Mouse (Mus musculus) fibroblast of lung, adult 2 months (primary cell): ENCODE measurements around the gene Map3k1.
A peak's percentile ranks its signal among the peaks of the same experiment; 100 is the strongest.

Experiments used
- DNase-seq: peaks from one replicate; pipeline ENCODE4 v3.0.0-alpha.2; 2011; ENCODE audit warnings: low read depth

Gene Map3k1

GRCm38 (mm10) chr13:111808637-111809465, at the start of gene Map3k1:
Gene Map3k1, minus strand, starts transcription at chr13:111808993.
- no peak for DNase-seq

- peak; percentile 28 for DNase-seq
These were observed 48.1 kb upstream of the Map3k1 start for GRCm38 (mm10) chr13:111856786-111857455.

- DNase-seq = no peak
These were observed 47.4 kb upstream of the Map3k1 start for GRCm38 (mm10) chr13:111856232-111856631.

- DNase-seq = no peak
These were observed 43.8 kb upstream of the Map3k1 start for GRCm38 (mm10) chr13:111852451-111853224.

GRCm38 (mm10) chr13:111850046-111850837, 41.4 kb upstream of the Map3k1 start:
- no peak for DNase-seq

GRCm38 (mm10) chr13:111845471-111845870, 36.7 kb upstream of the Map3k1 start:
- DNase-seq = no peak

- no peak for DNase-seq
These were observed 35.5 kb upstream of the Map3k1 start for GRCm38 (mm10) chr13:111844313-111844712.

GRCm38 (mm10) chr13:111835787-111836186, 27.0 kb upstream of the Map3k1 start:
- no peak for DNase-seq

- no peak for DNase-seq
These were observed 25.8 kb upstream of the Map3k1 start for GRCm38 (mm10) chr13:111834613-111835012.

GRCm38 (mm10) chr13:111829473-111829872, 20.7 kb upstream of the Map3k1 start:
- DNase-seq = no peak

GRCm38 (mm10) chr13:111827481-111827880, 18.7 kb upstream of the Map3k1 start:
- no peak for DNase-seq

- no peak for DNase-seq
These were observed 15.4 kb upstream of the Map3k1 start for GRCm38 (mm10) chr13:111824178-111824577.

- DNase-seq = no peak
These were observed 13.1 kb upstream of the Map3k1 start for GRCm38 (mm10) chr13:111821727-111822375.

- no peak for DNase-seq
These were observed 11.0 kb upstream of the Map3k1 start for GRCm38 (mm10) chr13:111819618-111820385.

- no peak for DNase-seq
These were observed 10.3 kb upstream of the Map3k1 start for GRCm38 (mm10) chr13:111819106-111819505.

GRCm38 (mm10) chr13:111818216-111818903, 9.6 kb upstream of the Map3k1 start:
- no peak for DNase-seq

GRCm38 (mm10) chr13:111817773-111818172, 9.0 kb upstream of the Map3k1 start:
- DNase-seq = no peak

- DNase-seq = no peak
These were observed 7.6 kb upstream of the Map3k1 start for GRCm38 (mm10) chr13:111816431-111816830.

- DNase-seq = no peak
These were observed 6.7 kb upstream of the Map3k1 start for GRCm38 (mm10) chr13:111815486-111815885.

- DNase-seq = no peak
These were observed 6.2 kb upstream of the Map3k1 start for GRCm38 (mm10) chr13:111815017-111815416.
